Mouse (Mus musculus) cerebellum, adult 2 months (tissue): ENCODE results near the gene Tmem63c. TPM values are rescaled to one million over a fixed set of nuclear protein-coding genes. Genes with fewer than 3 reads are reported as not detected.
A peak's percentile ranks its signal among the peaks of the same experiment; 100 is the strongest.

Source experiments
- DNase-seq, 2 experiments: peaks; one replicate each; pipeline ENCODE4 v3.0.0; 2021
- H3K27ac ChIP-seq: fragments of 200-500 bp; 2 replicates; pipeline ENCODE4 v1.5.1; 2012; ENCODE audit warnings: low read length, control low read depth, inconsistent platforms; ENCODE audit not compliant: insufficient read depth
- H3K27me3 ChIP-seq: fragments of 200-500 bp; 2 replicates; pipeline ENCODE4 v1.6.1; 2012; ENCODE audit warnings: inconsistent platforms, mild to moderate bottlenecking, low read length, moderate library complexity; ENCODE audit not compliant: control insufficient read depth, insufficient read depth
- H3K4me1 ChIP-seq: fragments of 200-500 bp; 2 replicates; pipeline ENCODE4 v1.6.1; 2011; ENCODE audit warnings: low read length; ENCODE audit not compliant: control insufficient read depth, insufficient read depth
- H3K4me3 ChIP-seq: fragments of 200-500 bp; replicated peaks from 2 replicates; pipeline ENCODE3; 2011; ENCODE audit warnings: mild to moderate bottlenecking, low read depth, low read length, control low read depth; ENCODE audit not compliant: insufficient read depth
- CTCF ChIP-seq: fragments of 200-500 bp; IDR thresholded peaks from 2 replicates; pipeline ENCODE4 v1.5.1; 2011; ENCODE audit warnings: low read depth, mild to moderate bottlenecking, control low read depth, low read length, moderate library complexity, borderline replicate concordance; ENCODE audit not compliant: insufficient read depth
- POLR2A ChIP-seq: fragments of 200-500 bp; IDR thresholded peaks from 2 replicates; pipeline ENCODE4 v1.6.1; 2011; ENCODE audit warnings: low read length, control low read depth, borderline replicate concordance; ENCODE audit not compliant: insufficient read depth
- WGBS: fragments of 180-500 bp; shearing (Covaris S2); methylation state at CpG from one replicate; pipeline ENCODE4 v1.1.7; 2018; 5-methylcytosine and 5-hydroxymethylcytosine counted together
- polyA plus RNA-seq: library from polyadenylated mRNA; depleted of rRNA; stranded (reverse); fragments of >200 nt; gene quantifications from 2 replicates; pipeline ENCODE4 v1.2.3, GENCODE M21; 2012

Tmem63c gene
- polyA plus RNA-seq, 1 experiment, result 55.9 TPM

- TF ChIP-seq POLR2A, result no peak
- no peak overlapping the region for H3K4me3 ChIP-seq
- H3K27ac ChIP-seq, result no peak overlapping the region
Observed at GRCm38 (mm10) chr12:86983470-86984193, 37.5 kb upstream of the Tmem63c start.

GRCm38 (mm10) chr12:86984194-86984555 is 37.0 kb upstream of the Tmem63c start:
- Histone ChIP-seq H3K4me3 (no peak overlapping the region), H3K4me1 (peaks cover 3% of the 10 kb centered on the region; the same call in 1 of the 2 replicates), H3K27me3 (no peaks in the 10 kb centered on the region), H3K27ac (no peak overlapping the region)
- TF ChIP-seq CTCF (no peak), POLR2A (no peak)
- WGBS, result 52% methylated on average over 6 of the region's 6 CpGs
- DNase-seq, result no peak

More at GRCm38 (mm10) chr12:86983470-86984193, 37.5 kb upstream of the Tmem63c start:
- WGBS, result 47% methylated on average over 28 of the region's 28 CpGs
- no peaks in the 10 kb centered on the region for H3K4me1 ChIP-seq
- no peak for DNase-seq
- H3K27me3 ChIP-seq, result no peaks in the 10 kb centered on the region

GRCm38 (mm10) chr12:86986562-86986961 is 34.6 kb upstream of the Tmem63c start:
- H3K27ac ChIP-seq, result no peak overlapping the region
- peaks cover 12% of the 10 kb centered on the region; the same call in 1 of the 2 replicates for H3K4me1 ChIP-seq
- H3K27me3 ChIP-seq, result no peaks in the 10 kb centered on the region
- TF ChIP-seq POLR2A, result no peak
- TF ChIP-seq CTCF, result no peak
- 74% methylated on average over 4 of the region's 4 CpGs for WGBS
- H3K4me3 ChIP-seq, result no peak overlapping the region
- DNase-seq, result no peak

- TF ChIP-seq POLR2A (no peak), CTCF (no peak)
- WGBS, result 78% methylated on average over 16 of the region's 16 CpGs
- DNase-seq, result no peak
- Histone ChIP-seq H3K27me3 (no peaks in the 10 kb centered on the region), H3K4me1 (peaks cover 12% of the 10 kb centered on the region; the same call in 1 of the 2 replicates), H3K4me3 (no peak overlapping the region), H3K27ac (no peak overlapping the region)
Observed at GRCm38 (mm10) chr12:86988227-86988626, 32.9 kb upstream of the Tmem63c start.

- H3K4me3 ChIP-seq, result peak overlapping the region; percentile 85
- no peak overlapping the region for H3K27ac ChIP-seq
- TF ChIP-seq CTCF (no peak), POLR2A (no peak)
- WGBS, result 11% methylated on average over 15 of the region's 15 CpGs
- no peak for DNase-seq
- H3K4me1 ChIP-seq, result peaks cover 13% of the 10 kb centered on the region
- H3K27me3 ChIP-seq, result no peaks in the 10 kb centered on the region
Observed at GRCm38 (mm10) chr12:86989378-86989777, 31.8 kb upstream of the Tmem63c start.

GRCm38 (mm10) chr12:86989890-86990754 is 31.0 kb upstream of the Tmem63c start, which contains the start of gene Zdhhc22:
Zdhhc22 (minus strand) TSS chr12:86990430.
- peak; percentile 59 to 69 for DNase-seq
- TF ChIP-seq CTCF (peak; percentile 28), POLR2A (no peak)
- Histone ChIP-seq H3K27ac (peak within 1 kb of the TSS; percentile 73), H3K4me1 (peaks cover 19% of the 10 kb centered on the region), H3K27me3 (no peaks in the 10 kb centered on the region), H3K4me3 (peak within 1 kb of the TSS; percentile 85)
- under 1% methylated on average over 62 of the region's 68 CpGs for WGBS

GRCm38 (mm10) chr12:86990755-86991110 is 30.4 kb upstream of the Tmem63c start:
- H3K27ac ChIP-seq, result no peak overlapping the region
- TF ChIP-seq CTCF (no peak), POLR2A (no peak)
- DNase-seq, result no peak
- 38% methylated on average over 1 of the region's 2 CpGs for WGBS
- peaks cover 19% of the 10 kb centered on the region for H3K4me1 ChIP-seq
- H3K4me3 ChIP-seq, result peak overlapping the region; percentile 85
- no peaks in the 10 kb centered on the region for H3K27me3 ChIP-seq
